Mouse (Mus musculus): Measurements from ENCODE around the gene Ptpn11. TPM values are rescaled to one million over a fixed set of nuclear protein-coding genes. Genes with fewer than 3 reads are reported as not detected.

The Ptpn11 gene
- 33.8 TPM for total RNA-seq (2023)

GRCm38 (mm10) chr5:121190836-121191583, at the start of gene Ptpn11:
Ptpn11 (minus strand) TSS chr5:121191397.

GRCm38 (mm10) chr5:121219980-121220731, 29.0 kb upstream of the Ptpn11 start, which contains the start of gene Hectd4:
Hectd4 (plus strand) TSS chr5:121220219.

GRCm38 (mm10) chr5:121204132-121205089, 13.2 kb upstream of the Ptpn11 start, which contains the start of gene Rpl6:
Rpl6 (plus strand) TSS chr5:121204481.

Other genes starting within 250 kb of the Ptpn11 start
- not detected for gene Rph3a, start 181.3 kb downstream of the Ptpn11 start, total RNA-seq (2023)
- gene Rpl6, start 13.1 kb upstream of the Ptpn11 start, total RNA-seq (2023), result 2,234 TPM
- gene Hectd4, start 28.8 kb upstream of the Ptpn11 start, total RNA-seq (2023), result 71.8 TPM
- 53.2 TPM for gene Trafd1, start 194.2 kb upstream of the Ptpn11 start, total RNA-seq (2023)
- 32.2 TPM for gene Naa25, start 206.5 kb upstream of the Ptpn11 start, total RNA-seq (2023)

Data from CD4-positive naive resting alpha-beta T cell, adult 76 days (primary cell).